Mouse (Mus musculus) lung, postnatal 25 days (tissue): ENCODE measurements around the gene Olfr736.

ENCODE experiments used
- DNase-seq: peaks from one replicate; pipeline ENCODE4 v3.0.0; 2022; ENCODE audit warnings: low spot score

Olfr736 gene

GRCm38 (mm10) chr14:50380863-50381262, at the start of gene Olfr736:
TSS of gene Olfr736 (plus strand) at chr14:50381163.
- no peak for DNase-seq

GRCm38 (mm10) chr14:50348796-50349195, 32.2 kb upstream of the Olfr736 start, which contains the start of gene Olfr735:
TSS of gene Olfr735 (minus strand) at chr14:50348872.
- DNase-seq, result no peak

GRCm38 (mm10) chr14:50352438-50352837, 28.5 kb upstream of the Olfr736 start:
- DNase-seq, result no peak

GRCm38 (mm10) chr14:50356725-50357124, 24.2 kb upstream of the Olfr736 start:
- no peak for DNase-seq

GRCm38 (mm10) chr14:50357593-50357992, 23.4 kb upstream of the Olfr736 start, which contains the start of gene Tlr11:
TSS of gene Tlr11 (plus strand) at chr14:50357914.
- no peak for DNase-seq

- no peak for DNase-seq
Measured at GRCm38 (mm10) chr14:50360480-50360879, 20.5 kb upstream of the Olfr736 start.

GRCm38 (mm10) chr14:50363561-50363960, 17.4 kb upstream of the Olfr736 start:
- no peak for DNase-seq

GRCm38 (mm10) chr14:50407268-50407667, 26.3 kb downstream of the Olfr736 start, which contains the start of gene Olfr738:
TSS of gene Olfr738 (plus strand) at chr14:50407568.
- DNase-seq, result no peak

GRCm38 (mm10) chr14:50418326-50418725, 37.4 kb downstream of the Olfr736 start, which contains the start of gene Olfr739:
TSS of gene Olfr739 (plus strand) at chr14:50418626.
- no peak for DNase-seq
